Mouse (Mus musculus) B cell, adult 2 months (primary cell): ENCODE results near the gene Fhad1.

Experiments
- DNase-seq, 2 experiments: peaks; one replicate each; pipeline ENCODE4 v3.0.0; 2022

The Fhad1 gene

DNA sequence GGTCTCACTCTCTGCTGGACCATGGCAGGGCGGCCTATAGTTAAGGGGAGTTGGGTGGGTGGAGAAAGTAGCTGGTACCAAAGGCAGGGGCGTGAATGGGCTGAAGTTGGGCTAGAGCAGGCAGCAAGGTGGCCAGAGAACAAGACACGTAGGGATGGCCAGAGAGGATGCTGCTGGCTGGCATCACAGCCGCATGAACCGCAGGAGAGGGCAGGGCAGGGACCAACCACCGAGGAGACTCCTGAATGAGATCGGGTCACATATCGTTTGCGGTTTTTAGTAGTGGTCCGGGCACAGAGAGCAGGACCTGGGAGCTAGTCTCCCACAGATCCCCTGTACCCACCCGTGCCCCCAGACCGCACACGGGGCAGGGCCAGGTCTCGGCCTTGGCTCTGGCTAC is 155.5 kb downstream of the Fhad1 start:
- DNase-seq = no peak

DNA sequence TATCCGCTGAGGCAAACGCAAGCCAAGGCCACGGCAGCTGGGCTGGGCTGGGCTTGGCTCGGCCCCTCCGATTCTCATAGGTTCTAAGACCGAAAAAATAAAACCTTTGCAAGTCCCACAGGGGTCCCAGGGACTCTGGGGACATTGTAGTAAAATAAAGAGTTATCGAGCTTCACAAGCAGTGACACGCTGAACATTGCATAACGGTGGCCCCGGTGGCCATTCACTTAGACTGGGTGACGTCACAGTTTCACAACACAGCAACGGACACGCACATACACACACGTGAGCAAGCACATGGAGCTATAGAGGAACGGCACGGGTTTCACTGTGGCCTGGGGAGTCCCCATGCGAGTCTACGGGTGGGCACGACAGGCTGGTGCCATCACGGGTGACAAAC is 156.4 kb downstream of the Fhad1 start:
- DNase-seq = peak; percentile 21 to 32

DNA sequence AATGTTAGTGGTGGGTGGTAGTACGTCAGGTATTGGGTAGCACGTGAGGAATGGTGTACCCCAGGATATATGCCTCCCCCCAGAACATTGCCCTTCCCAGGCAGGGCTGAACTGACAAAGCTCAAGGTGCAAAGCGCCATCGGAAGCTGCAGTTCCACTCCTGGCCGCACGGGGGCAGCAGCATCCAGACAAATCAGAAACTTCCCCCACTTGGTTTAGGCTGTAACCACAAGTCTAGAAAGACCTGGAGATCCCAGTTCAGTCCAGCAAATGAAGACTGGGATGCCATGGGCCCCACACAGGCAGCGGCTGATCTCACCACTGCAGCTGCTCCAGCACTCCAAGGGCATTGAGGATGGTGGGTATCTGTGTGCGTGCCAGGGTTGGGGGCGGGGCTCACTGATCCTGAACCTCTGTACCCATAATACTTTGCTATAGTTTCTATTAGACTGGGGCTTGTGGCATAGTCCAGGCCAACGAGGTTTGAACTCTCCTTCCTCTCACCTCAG is 157.4 kb downstream of the Fhad1 start:
- DNase-seq = peak; percentile 82 to 84

DNA sequence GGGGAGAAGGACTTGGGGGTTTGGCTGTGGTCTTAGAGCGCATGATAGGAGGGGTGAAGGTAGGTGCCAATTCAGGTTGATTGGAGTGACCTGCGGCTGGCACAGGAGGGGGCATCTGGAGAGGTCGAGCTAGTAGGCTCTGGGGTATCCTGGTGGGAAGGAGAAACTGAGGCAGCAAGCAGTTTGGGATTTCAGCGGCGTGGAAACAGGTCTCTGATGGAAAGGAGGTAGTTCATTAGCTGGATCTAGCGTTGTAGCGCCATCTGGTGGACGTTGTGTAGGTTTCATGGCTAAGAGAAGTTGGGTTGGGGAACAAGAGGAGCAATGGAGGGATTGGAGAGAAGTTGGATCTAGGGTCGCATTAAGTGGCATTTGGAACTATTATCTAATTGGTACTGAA is 161.4 kb downstream of the Fhad1 start:
- peak; percentile 65 to 66 for DNase-seq

DNA sequence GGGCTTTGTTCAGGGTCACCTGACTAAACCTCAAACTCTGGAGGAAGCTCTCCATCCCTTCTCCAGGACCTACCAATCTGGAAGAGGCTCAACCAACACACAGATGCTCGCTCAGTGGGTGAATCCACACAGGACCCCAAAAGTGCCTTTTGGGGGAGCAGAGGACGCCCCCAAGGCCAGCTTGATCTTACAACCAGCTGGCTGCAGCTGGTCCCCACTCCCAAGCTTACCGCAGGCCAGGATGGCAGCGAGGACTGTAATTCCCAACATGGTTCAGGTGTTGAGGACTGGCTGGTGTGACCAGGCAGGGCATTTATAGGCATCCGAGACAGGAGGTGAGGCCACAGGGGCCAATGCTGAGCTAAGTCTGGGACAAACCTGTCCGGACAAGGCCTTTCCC is 168.9 kb downstream of the Fhad1 start, which contains the start of gene Ctrc:
Ctrc (minus strand) TSS at position 361 of the 400 bp plus-strand sequence.
- no peak for DNase-seq
